In genomic region chr11:45539459-45539858, GRCm38 (mm10) we compare ENCODE assay signal across 7 mouse cellular contexts.
DNase-seq lines count a peak whose midpoint lies in the region; ATAC-seq and TF ChIP-seq lines count a peak whose summit lies in the region.

No protein-coding gene starts in this region.

- H3K27me3 ChIP-seq in kidney, embryonic 14.5 days (ENCODE audit: control insufficient read depth, insufficient read depth, low read length), result no peaks in the 10 kb centered on the region
- no peaks in the 10 kb centered on the region for H3K27me3 ChIP-seq in limb, embryonic 12.5 days
- H3K27me3 ChIP-seq in neural tube, embryonic 12.5 days (replicated peaks), result no peaks in the 10 kb centered on the region
- no peaks in the 10 kb centered on the region for H3K27me3 ChIP-seq in stomach, postnatal 0 days (ENCODE audit: control insufficient read depth, insufficient read depth, low read length)

- H3K36me3 ChIP-seq in kidney, embryonic 14.5 days (ENCODE audit: control insufficient read depth, insufficient read depth, low read length), result no peaks in the 10 kb centered on the region
- no peaks in the 10 kb centered on the region for H3K36me3 ChIP-seq in limb, embryonic 12.5 days
- no peaks in the 10 kb centered on the region for H3K36me3 ChIP-seq in neural tube, embryonic 12.5 days
- H3K36me3 ChIP-seq in stomach, postnatal 0 days (ENCODE audit: control insufficient read depth, insufficient read depth, low read length), result no peaks in the 10 kb centered on the region

- H3K4me2 ChIP-seq in kidney, embryonic 14.5 days (replicated peaks; ENCODE audit: low read depth, low read length), result no peak overlapping the region
- H3K4me2 ChIP-seq in limb, embryonic 12.5 days, result no peak overlapping the region
- no peak overlapping the region for H3K4me2 ChIP-seq in neural tube, embryonic 12.5 days (replicated peaks)
- H3K4me2 ChIP-seq in stomach, postnatal 0 days (replicated peaks; ENCODE audit: low read depth), result no peak overlapping the region

- 44% methylated on average over 4 of the region's 4 CpGs for WGBS in kidney, embryonic 14.5 days
- WGBS in limb, embryonic 12.5 days, result 34% methylated on average over 4 of the region's 4 CpGs
- 51% methylated on average over 4 of the region's 4 CpGs for WGBS in neural tube, embryonic 12.5 days
- 34% methylated on average over 4 of the region's 4 CpGs for WGBS in stomach, postnatal 0 days

- H3K27ac ChIP-seq in kidney, embryonic 14.5 days (ENCODE audit: low read depth, low read length), result no peak overlapping the region
- 0 out of 2 replicates have a peak overlapping the region, but pooled peaks have one; percentile 42 for H3K27ac ChIP-seq in limb, embryonic 12.5 days
- no peak overlapping the region for H3K27ac ChIP-seq in neural tube, embryonic 12.5 days
- H3K27ac ChIP-seq in stomach, postnatal 0 days (replicated peaks), result no peak overlapping the region

- DNase-seq in adrenal gland, postnatal 36 days, result peak; percentile 64 to 84
- peak; percentile 71 for DNase-seq in embryo, embryonic 11.5 days (ENCODE audit: low read depth, low spot score)
- peak; percentile 81 to 89 for DNase-seq in heart, adult 18-20 months
- peak; percentile 71 for DNase-seq in stomach, postnatal 0 days (ENCODE audit: low spot score)

- no peak for TF ChIP-seq EP300 in stomach, postnatal 0 days (optimal IDR thresholded peaks at IDR 0.05)

- peaks cover 7% of the 10 kb centered on the region for H3K4me1 ChIP-seq in kidney, embryonic 14.5 days (ENCODE audit: control insufficient read depth, insufficient read depth, low read length)
- H3K4me1 ChIP-seq in limb, embryonic 12.5 days (replicated peaks), result peaks cover 19% of the 10 kb centered on the region
- H3K4me1 ChIP-seq in neural tube, embryonic 12.5 days, result 0 out of 2 replicates have a peak, but pooled peaks cover 2% of the 10 kb centered on the region
- no peaks in the 10 kb centered on the region for H3K4me1 ChIP-seq in stomach, postnatal 0 days (replicated peaks; ENCODE audit: control insufficient read depth, insufficient read depth)

- no peak overlapping the region for H3K4me3 ChIP-seq in kidney, embryonic 14.5 days (ENCODE audit: low read length)
- H3K4me3 ChIP-seq in limb, embryonic 12.5 days (replicated peaks), result no peak overlapping the region
- no peak overlapping the region for H3K4me3 ChIP-seq in neural tube, embryonic 12.5 days
- no peak overlapping the region for H3K4me3 ChIP-seq in stomach, postnatal 0 days (ENCODE audit: low read depth, low read length)

- no peaks in the 10 kb centered on the region for H3K9me3 ChIP-seq in kidney, embryonic 14.5 days (ENCODE audit: control insufficient read depth, low read length)
- no peaks in the 10 kb centered on the region for H3K9me3 ChIP-seq in limb, embryonic 12.5 days
- no peaks in the 10 kb centered on the region for H3K9me3 ChIP-seq in neural tube, embryonic 12.5 days
- H3K9me3 ChIP-seq in stomach, postnatal 0 days (ENCODE audit: control insufficient read depth, low read length), result no peaks in the 10 kb centered on the region

- H3K9ac ChIP-seq in kidney, embryonic 14.5 days (ENCODE audit: low read depth, low read length), result no peak overlapping the region
- no peak overlapping the region for H3K9ac ChIP-seq in limb, embryonic 12.5 days (replicated peaks)
- no peak overlapping the region for H3K9ac ChIP-seq in neural tube, embryonic 12.5 days
- no peak overlapping the region for H3K9ac ChIP-seq in stomach, postnatal 0 days (ENCODE audit: low read length)

- peak; percentile 85 for TF ChIP-seq CTCF in stomach, postnatal 0 days (IDR thresholded peaks at IDR 0.05; ENCODE audit: low read depth)

- peak; percentile 82 for ATAC-seq in kidney, embryonic 14.5 days (ENCODE audit: low FRiP score, low TSS enrichment)
- ATAC-seq in limb, embryonic 12.5 days (ENCODE audit: insufficient number of reproducible peaks, insufficient read depth, low FRiP score, low TSS enrichment, low read depth), result no peak
- 0 out of 2 replicates have a peak, but pooled peaks have one; percentile 56 for ATAC-seq in neural tube, embryonic 12.5 days (ENCODE audit: low FRiP score, low read depth)
- peak; percentile 71 for ATAC-seq in stomach, postnatal 0 days (ENCODE audit: low FRiP score, low TSS enrichment)
